Mouse (Mus musculus): Measurements from ENCODE around the gene Ppp1r9a. TPM values are rescaled to one million over a fixed set of nuclear protein-coding genes. Genes with fewer than 3 reads are reported as not detected.

Ppp1r9a gene
- polyA plus RNA-seq, 1 experiment, result 34.1 TPM

GRCm38 (mm10) chr6:5100347-5100746 is 197.6 kb downstream of the Ppp1r9a start:
- DNase-seq, result no peak
- WGBS, result 87% methylated on average over 10 of the region's 10 CpGs
- TF ChIP-seq POLR2A (IDR thresholded peaks at IDR 0.05; ENCODE audit: borderline replicate concordance, insufficient read depth, low read length) (no peak), CTCF (IDR thresholded peaks at IDR 0.05; ENCODE audit: borderline replicate concordance, insufficient read depth, low read depth, low read length) (no peak)
- Histone ChIP-seq H3K4me3 (replicated peaks; ENCODE audit: insufficient read depth, low read depth, low read length) (no peak overlapping the region), H3K27me3 (ENCODE audit: control insufficient read depth, insufficient read depth, low read length) (no peaks in the 10 kb centered on the region), H3K4me1 (ENCODE audit: control insufficient read depth, insufficient read depth, low read length) (no peaks in the 10 kb centered on the region), H3K27ac (ENCODE audit: insufficient read depth, low read length) (no peak overlapping the region)

GRCm38 (mm10) chr6:5102741-5103140 is 200.0 kb downstream of the Ppp1r9a start:
- Histone ChIP-seq H3K27me3 (ENCODE audit: control insufficient read depth, insufficient read depth, low read length) (no peaks in the 10 kb centered on the region), H3K4me1 (ENCODE audit: control insufficient read depth, insufficient read depth, low read length) (no peaks in the 10 kb centered on the region), H3K4me3 (replicated peaks; ENCODE audit: insufficient read depth, low read depth, low read length) (no peak overlapping the region), H3K27ac (ENCODE audit: insufficient read depth, low read length) (no peak overlapping the region)
- peak in 1 of 2 experiments; percentile 22 for DNase-seq
- WGBS, result 5% methylated on average over 2 of the region's 2 CpGs
- no peak for TF ChIP-seq POLR2A (IDR thresholded peaks at IDR 0.05; ENCODE audit: borderline replicate concordance, insufficient read depth, low read length)
- TF ChIP-seq CTCF (IDR thresholded peaks at IDR 0.05; ENCODE audit: borderline replicate concordance, insufficient read depth, low read depth, low read length), result no peak

- Histone ChIP-seq H3K4me3 (replicated peaks; ENCODE audit: insufficient read depth, low read depth, low read length) (no peak overlapping the region), H3K27me3 (ENCODE audit: control insufficient read depth, insufficient read depth, low read length) (no peaks in the 10 kb centered on the region), H3K4me1 (ENCODE audit: control insufficient read depth, insufficient read depth, low read length) (no peaks in the 10 kb centered on the region), H3K27ac (ENCODE audit: insufficient read depth, low read length) (no peak overlapping the region)
- no peak for DNase-seq
- 31% methylated on average over 6 of the region's 6 CpGs for WGBS
- no peak for TF ChIP-seq POLR2A (IDR thresholded peaks at IDR 0.05; ENCODE audit: borderline replicate concordance, insufficient read depth, low read length)
- TF ChIP-seq CTCF (IDR thresholded peaks at IDR 0.05; ENCODE audit: borderline replicate concordance, insufficient read depth, low read depth, low read length), result no peak
These were observed 201.1 kb downstream of the Ppp1r9a start for GRCm38 (mm10) chr6:5103769-5104168.

- no peak overlapping the region for H3K27ac ChIP-seq (ENCODE audit: insufficient read depth, low read length)
- DNase-seq, result no peak
- 94% methylated on average over 7 of the region's 7 CpGs for WGBS
- no peaks in the 10 kb centered on the region for H3K27me3 ChIP-seq (ENCODE audit: control insufficient read depth, insufficient read depth, low read length)
- no peaks in the 10 kb centered on the region for H3K4me1 ChIP-seq (ENCODE audit: control insufficient read depth, insufficient read depth, low read length)
- H3K4me3 ChIP-seq (replicated peaks; ENCODE audit: insufficient read depth, low read depth, low read length), result no peak overlapping the region
- TF ChIP-seq POLR2A (IDR thresholded peaks at IDR 0.05; ENCODE audit: borderline replicate concordance, insufficient read depth, low read length), result no peak
These were observed 201.5 kb downstream of the Ppp1r9a start for GRCm38 (mm10) chr6:5104238-5104637.

- no peak overlapping the region for H3K4me3 ChIP-seq (replicated peaks; ENCODE audit: insufficient read depth, low read depth, low read length)
- no peak for DNase-seq
- TF ChIP-seq CTCF (IDR thresholded peaks at IDR 0.05; ENCODE audit: borderline replicate concordance, insufficient read depth, low read depth, low read length), result no peak
- TF ChIP-seq POLR2A (IDR thresholded peaks at IDR 0.05; ENCODE audit: borderline replicate concordance, insufficient read depth, low read length), result no peak
- H3K4me1 ChIP-seq (ENCODE audit: control insufficient read depth, insufficient read depth, low read length), result no peaks in the 10 kb centered on the region
- 81% methylated on average over 3 of the region's 3 CpGs for WGBS
- no peak overlapping the region for H3K27ac ChIP-seq (ENCODE audit: insufficient read depth, low read length)
- no peaks in the 10 kb centered on the region for H3K27me3 ChIP-seq (ENCODE audit: control insufficient read depth, insufficient read depth, low read length)
These were observed 205.8 kb downstream of the Ppp1r9a start for GRCm38 (mm10) chr6:5108494-5108893.

GRCm38 (mm10) chr6:5109925-5110714 is 207.4 kb downstream of the Ppp1r9a start:
- H3K27ac ChIP-seq (ENCODE audit: insufficient read depth, low read length), result no peak overlapping the region
- H3K27me3 ChIP-seq (ENCODE audit: control insufficient read depth, insufficient read depth, low read length), result no peaks in the 10 kb centered on the region
- 1% methylated on average over 18 of the region's 18 CpGs for WGBS
- H3K4me1 ChIP-seq (ENCODE audit: control insufficient read depth, insufficient read depth, low read length), result no peaks in the 10 kb centered on the region
- DNase-seq, result peak; percentile 87 to 92
- peak overlapping the region; percentile 46 for H3K4me3 ChIP-seq (replicated peaks; ENCODE audit: insufficient read depth, low read depth, low read length)
- TF ChIP-seq CTCF (IDR thresholded peaks at IDR 0.05; ENCODE audit: borderline replicate concordance, insufficient read depth, low read depth, low read length) (peak; percentile 99), POLR2A (IDR thresholded peaks at IDR 0.05; ENCODE audit: borderline replicate concordance, insufficient read depth, low read length) (no peak)

GRCm38 (mm10) chr6:5110715-5111048 is 208.0 kb downstream of the Ppp1r9a start:
- Histone ChIP-seq H3K27ac (ENCODE audit: insufficient read depth, low read length) (no peak overlapping the region), H3K27me3 (ENCODE audit: control insufficient read depth, insufficient read depth, low read length) (no peaks in the 10 kb centered on the region), H3K4me3 (replicated peaks; ENCODE audit: insufficient read depth, low read depth, low read length) (no peak overlapping the region), H3K4me1 (ENCODE audit: control insufficient read depth, insufficient read depth, low read length) (no peaks in the 10 kb centered on the region)
- TF ChIP-seq POLR2A (IDR thresholded peaks at IDR 0.05; ENCODE audit: borderline replicate concordance, insufficient read depth, low read length), result no peak
- TF ChIP-seq CTCF (IDR thresholded peaks at IDR 0.05; ENCODE audit: borderline replicate concordance, insufficient read depth, low read depth, low read length), result no peak
- no peak for DNase-seq
- 34% methylated on average over 3 of the region's 3 CpGs for WGBS

- H3K4me1 ChIP-seq (ENCODE audit: control insufficient read depth, insufficient read depth, low read length), result no peaks in the 10 kb centered on the region
- no peaks in the 10 kb centered on the region for H3K27me3 ChIP-seq (ENCODE audit: control insufficient read depth, insufficient read depth, low read length)
- H3K4me3 ChIP-seq (replicated peaks; ENCODE audit: insufficient read depth, low read depth, low read length), result no peak overlapping the region
- 71% methylated on average over 8 of the region's 8 CpGs for WGBS
- DNase-seq, result no peak
- H3K27ac ChIP-seq (ENCODE audit: insufficient read depth, low read length), result no peak overlapping the region
- TF ChIP-seq POLR2A (IDR thresholded peaks at IDR 0.05; ENCODE audit: borderline replicate concordance, insufficient read depth, low read length) (no peak), CTCF (IDR thresholded peaks at IDR 0.05; ENCODE audit: borderline replicate concordance, insufficient read depth, low read depth, low read length) (no peak)
These were observed 210.4 kb downstream of the Ppp1r9a start for GRCm38 (mm10) chr6:5113103-5113502.

Measured in cerebellum, adult 2 months (tissue).